ENCODE assay signal across 9 mouse cellular contexts in the genomic region with DNA sequence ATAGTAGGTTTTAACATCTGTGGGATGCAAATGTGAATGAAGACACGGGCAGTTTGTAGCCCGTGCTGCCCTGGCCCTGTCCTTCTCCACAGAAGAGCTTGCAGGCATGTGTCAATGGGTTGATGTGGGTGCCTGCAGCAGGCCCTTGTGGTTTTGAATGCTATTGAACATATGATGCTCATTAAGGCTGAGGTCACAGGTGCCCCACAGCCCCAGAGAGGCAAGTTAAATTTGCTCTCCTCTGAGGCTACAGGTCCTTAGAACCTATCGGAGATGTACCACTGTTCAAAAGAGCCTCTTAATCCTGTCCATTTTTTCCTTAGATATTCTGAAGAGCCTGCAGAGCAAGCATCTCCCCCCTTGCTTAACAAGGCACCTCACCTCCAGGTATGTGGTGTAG.
DNase-seq lines count a peak whose midpoint lies in the region; ATAC-seq and TF ChIP-seq lines count a peak whose summit lies in the region.
"Had no signal": no experiment of that assay in that cellular context is flagged by ENCODE, and none has a peak within 500 bp of the region (broad histone marks: within the 10 kb centered on the region; RNA-seq: fewer than 3 reads in every experiment).

No protein-coding gene starts in this region.

- H3K36me3 ChIP-seq in kidney, embryonic 16.5 days (ENCODE audit: insufficient read depth, low read length): no peaks in the 10 kb centered on the region
- no peaks in the 10 kb centered on the region for H3K36me3 ChIP-seq in hindbrain, embryonic 16.5 days (ENCODE audit: control insufficient read depth, insufficient read depth, low read length)
- H3K36me3 ChIP-seq in neural tube, embryonic 12.5 days: no peaks in the 10 kb centered on the region

- H3K9ac ChIP-seq in kidney, embryonic 16.5 days (replicated peaks; ENCODE audit: low read length): peak overlapping the region; percentile 40; the same call in 1 of the 2 replicates
- H3K9ac ChIP-seq in hindbrain, embryonic 16.5 days (ENCODE audit: low read depth, low read length): no peak overlapping the region
- no peak overlapping the region for H3K9ac ChIP-seq in neural tube, embryonic 12.5 days

- peak overlapping the region; percentile 8; the same call in 1 of the 2 replicates for H3K4me3 ChIP-seq in kidney, embryonic 16.5 days (ENCODE audit: low read length)
- no peak overlapping the region for H3K4me3 ChIP-seq in embryonic fibroblast, embryonic 13.5 days (ENCODE audit: insufficient read depth, low read length)
- no peak overlapping the region for H3K4me3 ChIP-seq in hindbrain, embryonic 16.5 days (ENCODE audit: low read length)
- H3K4me3 ChIP-seq in neural tube, embryonic 12.5 days: no peak overlapping the region
- H3K4me3 ChIP-seq: erythroblast, embryonic 14.5 days had no signal

- WGBS in kidney, embryonic 16.5 days: 48% methylated on average over 3 of the region's 3 CpGs
- whole genome bisulfite sequencing in hindbrain, embryonic 16.5 days: 52% methylated on average over 3 of the region's 3 CpGs
- WGBS in neural tube, embryonic 12.5 days: 41% methylated on average over 3 of the region's 3 CpGs

- H3K4me2 ChIP-seq in kidney, embryonic 16.5 days (replicated peaks; ENCODE audit: low read depth, low read length): peak overlapping the region; percentile 43
- H3K4me2 ChIP-seq in hindbrain, embryonic 16.5 days (ENCODE audit: low read length): no peak overlapping the region
- H3K4me2 ChIP-seq in neural tube, embryonic 12.5 days (replicated peaks): peak overlapping the region; percentile 38

- DNase-seq in kidney, adult 9 months: no peak
- no peak for DNase-seq in testis, postnatal 14 days (ENCODE audit: low spot score)
- no peak for DNase-seq in urinary bladder, adult 18-20 months (ENCODE audit: low spot score in 2 of 2)

- no peaks in the 10 kb centered on the region for H3K27me3 ChIP-seq in kidney, embryonic 16.5 days (ENCODE audit: insufficient read depth, low read length)
- H3K27me3 ChIP-seq in hindbrain, embryonic 16.5 days (replicated peaks; ENCODE audit: control insufficient read depth, insufficient read depth, low read length): no peaks in the 10 kb centered on the region
- no peaks in the 10 kb centered on the region for H3K27me3 ChIP-seq in neural tube, embryonic 12.5 days (replicated peaks)

- peak; percentile 46 for ATAC-seq in kidney, embryonic 16.5 days (ENCODE audit: low FRiP score, low TSS enrichment)
- no peak for ATAC-seq in hindbrain, embryonic 16.5 days
- peak; percentile 24 for ATAC-seq in neural tube, embryonic 12.5 days (ENCODE audit: low FRiP score, low read depth)
- no peak for ATAC-seq in CD4-positive, CD25-positive, alpha-beta regulatory T cell, adult 4 months

- H3K4me1 ChIP-seq in kidney, embryonic 16.5 days (ENCODE audit: insufficient read depth, low read length): peaks cover 30% of the 10 kb centered on the region
- H3K4me1 ChIP-seq in embryonic fibroblast, embryonic 13.5 days (ENCODE audit: control insufficient read depth, insufficient read depth, low read length): peaks cover 16% of the 10 kb centered on the region
- H3K4me1 ChIP-seq in hindbrain, embryonic 16.5 days (ENCODE audit: control insufficient read depth, insufficient read depth, low read depth, low read length): peaks cover 29% of the 10 kb centered on the region
- H3K4me1 ChIP-seq in neural tube, embryonic 12.5 days: peaks cover 35% of the 10 kb centered on the region

- no peaks in the 10 kb centered on the region for H3K9me3 ChIP-seq in kidney, embryonic 16.5 days (ENCODE audit: low read length)
- H3K9me3 ChIP-seq in hindbrain, embryonic 16.5 days (ENCODE audit: control insufficient read depth, low read length): no peaks in the 10 kb centered on the region
- no peaks in the 10 kb centered on the region for H3K9me3 ChIP-seq in neural tube, embryonic 12.5 days

- peak overlapping the region; percentile 90 for H3K27ac ChIP-seq in kidney, embryonic 16.5 days (ENCODE audit: low read length)
- H3K27ac ChIP-seq in embryonic fibroblast, embryonic 13.5 days (ENCODE audit: insufficient read depth, low read length): peak overlapping the region; percentile 99
- H3K27ac ChIP-seq in hindbrain, embryonic 16.5 days (ENCODE audit: low read depth, low read length): peak overlapping the region; percentile 80
- peak overlapping the region; percentile 58; the same call in 1 of the 2 replicates for H3K27ac ChIP-seq in neural tube, embryonic 12.5 days

- TF ChIP-seq CTCF in embryonic fibroblast, embryonic 13.5 days (IDR thresholded peaks at IDR 0.05; ENCODE audit: borderline replicate concordance, insufficient read depth, low read length): no peak

- TF ChIP-seq POLR2A in embryonic fibroblast, embryonic 13.5 days (IDR thresholded peaks at IDR 0.05; ENCODE audit: low read depth, low read length): no peak

Comparison
In these comparisons a context has a peak if more than half of its experiments do, and no peak if none do; other contexts are left out.
1. ATAC-seq: peak in kidney, embryonic 16.5 days (single experiment) and neural tube, embryonic 12.5 days (single experiment); none in hindbrain, embryonic 16.5 days (single experiment) and CD4-positive, CD25-positive, alpha-beta regulatory T cell, adult 4 months (single experiment).
2. Peak in every context shown above with its lines, with median percentiles within 50 percentile points of each other: H3K27ac ChIP-seq.